Mouse (Mus musculus): ENCODE results near the gene Keap1. TPM values are rescaled to one million over a fixed set of nuclear protein-coding genes. Genes with fewer than 3 reads are reported as not detected.
A peak's percentile ranks its signal among the peaks of the same experiment; 100 is the strongest.

The Keap1 gene
- polyA plus RNA-seq, 1 experiment from 2014 or later, result 59.7 TPM

- Histone ChIP-seq H3K36me3 (ENCODE audit: control insufficient read depth, insufficient read depth, low read length) (no peaks in the 10 kb centered on the region), H3K9me3 (ENCODE audit: control insufficient read depth, low read length) (no peaks in the 10 kb centered on the region), H3K27me3 (replicated peaks; ENCODE audit: control insufficient read depth, insufficient read depth, low read length) (no peaks in the 10 kb centered on the region), H3K4me2 (ENCODE audit: low read depth, low read length) (no peak overlapping the region), H3K4me3 (ENCODE audit: low read length) (no peak overlapping the region), H3K27ac (ENCODE audit: low read length) (no peak overlapping the region), H3K4me1 (ENCODE audit: control insufficient read depth, insufficient read depth, low read length) (0 out of 2 replicates have a peak, but pooled peaks cover 4% of the 10 kb centered on the region), H3K9ac (ENCODE audit: low read depth, low read length) (no peak overlapping the region)
- no peak for ATAC-seq
- 51% methylated on average over 7 of the region's 7 CpGs for WGBS
These were observed 25.5 kb downstream of the Keap1 start for GRCm38 (mm10) chr9:21213617-21214190.

GRCm38 (mm10) chr9:21211624-21212023, 27.5 kb downstream of the Keap1 start:
- Histone ChIP-seq H3K36me3 (ENCODE audit: control insufficient read depth, insufficient read depth, low read length) (no peaks in the 10 kb centered on the region), H3K4me1 (ENCODE audit: control insufficient read depth, insufficient read depth, low read length) (0 out of 2 replicates have a peak, but pooled peaks cover 4% of the 10 kb centered on the region), H3K27me3 (replicated peaks; ENCODE audit: control insufficient read depth, insufficient read depth, low read length) (no peaks in the 10 kb centered on the region), H3K9ac (ENCODE audit: low read depth, low read length) (no peak overlapping the region), H3K9me3 (ENCODE audit: control insufficient read depth, low read length) (no peaks in the 10 kb centered on the region), H3K4me2 (ENCODE audit: low read depth, low read length) (no peak overlapping the region), H3K27ac (ENCODE audit: low read length) (no peak overlapping the region), H3K4me3 (ENCODE audit: low read length) (no peak overlapping the region)
- ATAC-seq, result peak; percentile 85
- 64% methylated on average over 7 of the region's 7 CpGs for WGBS

GRCm38 (mm10) chr9:21210821-21211220, 28.3 kb downstream of the Keap1 start:
- Histone ChIP-seq H3K9me3 (ENCODE audit: control insufficient read depth, low read length) (no peaks in the 10 kb centered on the region), H3K4me2 (ENCODE audit: low read depth, low read length) (no peak overlapping the region), H3K4me1 (ENCODE audit: control insufficient read depth, insufficient read depth, low read length) (0 out of 2 replicates have a peak, but pooled peaks cover 4% of the 10 kb centered on the region), H3K4me3 (ENCODE audit: low read length) (no peak overlapping the region), H3K27me3 (replicated peaks; ENCODE audit: control insufficient read depth, insufficient read depth, low read length) (no peaks in the 10 kb centered on the region), H3K9ac (ENCODE audit: low read depth, low read length) (peak overlapping the region; percentile 38; the same call in 1 of the 2 replicates), H3K27ac (ENCODE audit: low read length) (no peak overlapping the region), H3K36me3 (ENCODE audit: control insufficient read depth, insufficient read depth, low read length) (no peaks in the 10 kb centered on the region)
- WGBS, result 78% methylated on average over 6 of the region's 6 CpGs
- ATAC-seq, result peak; percentile 40; the same call in 1 of the 2 replicates

DNA sequence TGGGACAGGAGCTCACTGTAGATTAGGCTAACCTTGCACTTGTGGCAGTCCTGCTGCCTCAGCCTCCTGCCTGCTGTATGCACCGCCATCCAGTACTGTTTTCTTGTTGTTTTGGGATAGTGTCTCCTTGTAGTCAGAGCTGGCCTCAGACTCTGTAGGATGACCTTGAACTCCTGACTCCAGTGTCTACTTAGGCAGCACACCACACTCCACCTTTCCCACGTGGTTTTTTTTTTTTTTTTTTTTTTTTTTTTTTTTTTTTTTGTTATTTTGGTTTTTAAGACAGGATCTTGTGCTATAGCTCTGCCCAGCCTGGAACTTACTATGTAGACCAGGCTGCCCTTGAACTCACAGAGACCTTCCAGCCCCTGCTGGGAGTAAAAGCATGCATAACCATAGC, 30.5 kb downstream of the Keap1 start:
- Histone ChIP-seq H3K9me3 (ENCODE audit: control insufficient read depth, low read length) (no peaks in the 10 kb centered on the region), H3K4me3 (ENCODE audit: low read length) (no peak overlapping the region), H3K4me2 (ENCODE audit: low read depth, low read length) (no peak overlapping the region), H3K27ac (ENCODE audit: low read length) (no peak overlapping the region), H3K4me1 (ENCODE audit: control insufficient read depth, insufficient read depth, low read length) (peaks cover 13% of the 10 kb centered on the region; the same call in 1 of the 2 replicates), H3K36me3 (ENCODE audit: control insufficient read depth, insufficient read depth, low read length) (no peaks in the 10 kb centered on the region), H3K27me3 (replicated peaks; ENCODE audit: control insufficient read depth, insufficient read depth, low read length) (no peaks in the 10 kb centered on the region), H3K9ac (ENCODE audit: low read depth, low read length) (no peak overlapping the region)
- WGBS, result 63% methylated on average over 2 of the region's 2 CpGs
- ATAC-seq, result no peak

GRCm38 (mm10) chr9:21206848-21207247, 32.3 kb downstream of the Keap1 start:
- ATAC-seq, result no peak
- no peak overlapping the region for H3K27ac ChIP-seq (ENCODE audit: low read length)
- H3K4me2 ChIP-seq (ENCODE audit: low read depth, low read length), result no peak overlapping the region
- no peak overlapping the region for H3K4me3 ChIP-seq (ENCODE audit: low read length)
- 86% methylated on average over 6 of the region's 6 CpGs for WGBS
- H3K9me3 ChIP-seq (ENCODE audit: control insufficient read depth, low read length), result no peaks in the 10 kb centered on the region
- H3K36me3 ChIP-seq (ENCODE audit: control insufficient read depth, insufficient read depth, low read length), result no peaks in the 10 kb centered on the region
- H3K4me1 ChIP-seq (ENCODE audit: control insufficient read depth, insufficient read depth, low read length), result peaks cover 13% of the 10 kb centered on the region; the same call in 1 of the 2 replicates
- H3K9ac ChIP-seq (ENCODE audit: low read depth, low read length), result no peak overlapping the region
- no peaks in the 10 kb centered on the region for H3K27me3 ChIP-seq (replicated peaks; ENCODE audit: control insufficient read depth, insufficient read depth, low read length)

- Histone ChIP-seq H3K4me2 (ENCODE audit: low read depth, low read length) (peak overlapping the region; percentile 57), H3K36me3 (ENCODE audit: control insufficient read depth, insufficient read depth, low read length) (no peaks in the 10 kb centered on the region), H3K9ac (ENCODE audit: low read depth, low read length) (peak overlapping the region; percentile 34), H3K27ac (ENCODE audit: low read length) (no peak overlapping the region), H3K4me1 (ENCODE audit: control insufficient read depth, insufficient read depth, low read length) (peaks cover 9% of the 10 kb centered on the region; the same call in 1 of the 2 replicates), H3K9me3 (ENCODE audit: control insufficient read depth, low read length) (no peaks in the 10 kb centered on the region), H3K4me3 (ENCODE audit: low read length) (peak overlapping the region; percentile 42), H3K27me3 (replicated peaks; ENCODE audit: control insufficient read depth, insufficient read depth, low read length) (no peaks in the 10 kb centered on the region)
- 7% methylated on average over 23 of the region's 23 CpGs for WGBS
- ATAC-seq, result peak; percentile 63
These were observed 34.5 kb downstream of the Keap1 start for GRCm38 (mm10) chr9:21204528-21205272.

GRCm38 (mm10) chr9:21204156-21204527, 35.0 kb downstream of the Keap1 start:
- no peaks in the 10 kb centered on the region for H3K9me3 ChIP-seq (ENCODE audit: control insufficient read depth, low read length)
- peaks cover 9% of the 10 kb centered on the region; the same call in 1 of the 2 replicates for H3K4me1 ChIP-seq (ENCODE audit: control insufficient read depth, insufficient read depth, low read length)
- no peak overlapping the region for H3K4me3 ChIP-seq (ENCODE audit: low read length)
- H3K36me3 ChIP-seq (ENCODE audit: control insufficient read depth, insufficient read depth, low read length), result no peaks in the 10 kb centered on the region
- H3K9ac ChIP-seq (ENCODE audit: low read depth, low read length), result no peak overlapping the region
- peak; percentile 6; the same call in 1 of the 2 replicates for ATAC-seq
- 38% methylated on average over 8 of the region's 8 CpGs for WGBS
- H3K4me2 ChIP-seq (ENCODE audit: low read depth, low read length), result no peak overlapping the region
- no peaks in the 10 kb centered on the region for H3K27me3 ChIP-seq (replicated peaks; ENCODE audit: control insufficient read depth, insufficient read depth, low read length)
- H3K27ac ChIP-seq (ENCODE audit: low read length), result no peak overlapping the region

GRCm38 (mm10) chr9:21198960-21199359, 40.2 kb downstream of the Keap1 start:
- WGBS, result 82% methylated on average over 3 of the region's 3 CpGs
- H3K4me3 ChIP-seq (ENCODE audit: low read length), result no peak overlapping the region
- no peak overlapping the region for H3K27ac ChIP-seq (ENCODE audit: low read length)
- no peaks in the 10 kb centered on the region for H3K36me3 ChIP-seq (ENCODE audit: control insufficient read depth, insufficient read depth, low read length)
- no peak for ATAC-seq
- peaks cover 17% of the 10 kb centered on the region for H3K4me1 ChIP-seq (ENCODE audit: control insufficient read depth, insufficient read depth, low read length)
- no peaks in the 10 kb centered on the region for H3K9me3 ChIP-seq (ENCODE audit: control insufficient read depth, low read length)
- H3K4me2 ChIP-seq (ENCODE audit: low read depth, low read length), result no peak overlapping the region
- H3K9ac ChIP-seq (ENCODE audit: low read depth, low read length), result no peak overlapping the region
- H3K27me3 ChIP-seq (replicated peaks; ENCODE audit: control insufficient read depth, insufficient read depth, low read length), result no peaks in the 10 kb centered on the region

GRCm38 (mm10) chr9:21197981-21198380, 41.2 kb downstream of the Keap1 start:
- Histone ChIP-seq H3K36me3 (ENCODE audit: control insufficient read depth, insufficient read depth, low read length) (no peaks in the 10 kb centered on the region), H3K4me1 (ENCODE audit: control insufficient read depth, insufficient read depth, low read length) (peaks cover 17% of the 10 kb centered on the region), H3K4me3 (ENCODE audit: low read length) (no peak overlapping the region), H3K27me3 (replicated peaks; ENCODE audit: control insufficient read depth, insufficient read depth, low read length) (no peaks in the 10 kb centered on the region), H3K9me3 (ENCODE audit: control insufficient read depth, low read length) (no peaks in the 10 kb centered on the region), H3K4me2 (ENCODE audit: low read depth, low read length) (no peak overlapping the region), H3K9ac (ENCODE audit: low read depth, low read length) (no peak overlapping the region), H3K27ac (ENCODE audit: low read length) (no peak overlapping the region)
- 34% methylated on average over 4 of the region's 4 CpGs for WGBS
- ATAC-seq, result no peak
